Mouse (Mus musculus): ENCODE measurements at regions not wholly inside any gene's neighbourhood (a gene's known extent, or its start where the extent isn't known, plus 50 kb on each side); places are given as distances from the start of the nearest gene placed in this dataset.

DNA sequence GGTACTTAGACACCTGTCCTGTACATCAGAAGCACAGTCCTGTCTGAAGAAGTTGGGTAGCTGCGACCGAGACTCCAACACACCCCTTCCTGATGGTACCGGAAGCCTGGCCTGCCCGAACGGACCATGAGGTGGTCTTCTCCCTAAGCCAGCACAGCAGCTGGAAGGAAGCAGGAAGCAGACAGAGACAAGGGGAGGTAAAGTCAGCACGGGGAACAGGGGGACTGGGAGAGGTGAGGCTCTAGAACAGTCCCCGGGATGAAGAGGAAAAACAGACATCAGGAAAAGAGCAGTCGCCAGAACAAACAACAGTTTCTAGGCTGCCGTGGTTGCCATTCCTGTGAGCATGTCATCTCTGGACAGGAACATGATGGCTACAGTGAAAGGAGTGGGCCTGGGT, 353.6 kb downstream of the Efnb2 start:
- TF ChIP-seq CTCF (IDR thresholded peaks at IDR 0.05) (no peak), EP300 (IDR thresholded peaks at IDR 0.05) (no peak)

All from lung, postnatal 0 days (tissue).